Mouse (Mus musculus) liver, adult 2 months (tissue): ENCODE results near the gene Rtn4ip1. TPM values are rescaled to one million over a fixed set of nuclear protein-coding genes. Genes with fewer than 3 reads are reported as not detected.
A peak's percentile ranks its signal among the peaks of the same experiment; 100 is the strongest.
"Not testable (repeated sequence)": the region's sequence is repeated elsewhere in the genome, so short reads cannot be mapped to it uniquely, and the experiment has no call there.

Experiments used
- DNase-seq: peaks from one replicate; pipeline ENCODE4 v3.0.0-alpha.2; 2011; ENCODE audit warnings: low read depth, low spot score; ENCODE audit errors: extremely low read depth
- H3K27ac ChIP-seq: fragments of 200-500 bp; replicated peaks from 2 replicates; pipeline ENCODE4 v1.5.1; 2012; ENCODE audit warnings: low read depth, mild to moderate bottlenecking, control low read depth, inconsistent platforms, low read length; ENCODE audit not compliant: insufficient read depth
- H3K27me3 ChIP-seq: fragments of 200-500 bp; 2 replicates; pipeline ENCODE4 v1.6.1; 2012; ENCODE audit warnings: mild to moderate bottlenecking, moderate library complexity, low read length, inconsistent platforms; ENCODE audit not compliant: control insufficient read depth, insufficient read depth
- H3K36me3 ChIP-seq: fragments of 200-500 bp; 2 replicates; pipeline ENCODE4 v1.6.1; 2012; ENCODE audit warnings: low read length, inconsistent platforms; ENCODE audit not compliant: control insufficient read depth, insufficient read depth
- H3K4me1 ChIP-seq: fragments of 200-500 bp; 2 replicates; pipeline ENCODE4 v1.6.1; 2011; ENCODE audit warnings: low read length; ENCODE audit not compliant: control insufficient read depth, insufficient read depth
- H3K4me3 ChIP-seq: fragments of 200-500 bp; 2 replicates; pipeline ENCODE4 v1.5.1; 2011; ENCODE audit warnings: low read depth, mild to moderate bottlenecking, control low read depth, low read length, moderate library complexity; ENCODE audit not compliant: insufficient read depth
- H3K79me2 ChIP-seq: fragments of 200-500 bp; 2 replicates; pipeline ENCODE4 v1.6.1; 2012; ENCODE audit warnings: inconsistent platforms, mild to moderate bottlenecking, low read length, moderate library complexity; ENCODE audit not compliant: control insufficient read depth, insufficient read depth
- H3K9ac ChIP-seq: fragments of 200-500 bp; 2 replicates; pipeline ENCODE4 v1.6.1; 2012; ENCODE audit warnings: low read depth, mild to moderate bottlenecking, control low read depth, inconsistent platforms, low read length
- CTCF ChIP-seq: fragments of 200-500 bp; IDR thresholded peaks from 2 replicates; pipeline ENCODE4 v1.5.1; 2011; ENCODE audit warnings: low read depth, low read length, control low read depth
- POLR2A ChIP-seq: fragments of 200-500 bp; IDR thresholded peaks from 2 replicates; pipeline ENCODE4 v1.6.1; 2011; ENCODE audit warnings: low read length, control low read depth; ENCODE audit not compliant: insufficient read depth; ENCODE audit errors: extremely low read depth
- WGBS: fragments of 180-500 bp; shearing (Covaris S2); methylation state at CpG from one replicate; pipeline ENCODE4 v1.1.7; 2018; 5-methylcytosine and 5-hydroxymethylcytosine counted together
- polyA plus RNA-seq: library from polyadenylated mRNA; depleted of rRNA; stranded (reverse); fragments of >200 nt; gene quantifications from 2 replicates; pipeline ENCODE4 v1.2.3, GENCODE M21; 2012
- total RNA-seq: library from RNA; depleted of rRNA; stranded (reverse); fragments of >200 nt; gene quantifications from 2 replicates; pipeline ENCODE4 v1.2.3, GENCODE M21; 2014

Rtn4ip1 gene
- total and polyA plus RNA-seq, 2 experiments = 12.8 to 13.8 TPM

DNA sequence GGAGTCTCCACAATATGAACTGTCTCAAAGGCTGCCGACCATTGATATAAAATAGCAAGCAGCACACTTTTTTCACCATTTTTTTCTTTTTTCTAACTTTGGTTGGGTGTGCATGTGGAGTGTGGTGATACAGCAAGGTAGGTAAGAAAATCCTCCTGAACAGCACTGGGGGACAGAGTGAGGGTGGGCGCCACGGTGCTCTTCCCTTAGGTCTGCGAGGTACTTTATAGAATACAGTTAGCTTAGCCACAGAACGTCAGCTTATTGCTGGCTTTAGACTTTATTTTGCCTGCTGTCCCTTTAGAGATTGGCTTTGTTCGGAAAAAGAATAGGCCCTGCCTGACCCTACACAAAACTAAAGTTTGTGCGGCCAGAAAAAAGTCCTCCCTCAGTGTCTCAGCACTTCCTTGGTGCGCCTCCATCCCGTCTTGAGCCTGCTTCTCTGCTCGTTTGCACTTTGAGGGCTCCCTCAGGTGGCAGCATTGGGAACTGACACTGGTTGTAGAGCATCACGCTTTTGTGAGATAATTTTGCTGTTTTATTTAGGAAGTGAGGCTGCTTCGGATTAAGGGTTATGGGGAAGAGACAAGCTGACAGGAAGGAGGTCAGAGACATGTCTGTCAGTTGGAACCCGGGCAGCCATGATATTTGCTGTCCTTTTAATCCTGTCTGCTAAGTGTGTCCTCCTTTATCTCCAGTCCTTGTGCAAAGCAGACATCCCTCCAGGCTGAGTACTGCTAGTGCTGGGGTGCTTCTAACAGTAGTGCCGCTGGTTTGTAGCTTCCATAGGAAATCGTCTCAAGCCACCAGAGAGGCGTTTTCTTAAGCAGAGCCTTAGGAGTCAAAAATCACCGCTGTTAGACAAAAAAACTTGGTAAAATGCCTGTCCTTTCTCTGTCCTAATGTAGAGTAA, 17.3 kb downstream of the Rtn4ip1 start:
- Histone ChIP-seq H3K36me3 (peaks cover 10% of the 10 kb centered on the region), H3K27ac (no peak overlapping the region), H3K9ac (no peak overlapping the region), H3K4me1 (no peaks in the 10 kb centered on the region), H3K79me2 (no peaks in the 10 kb centered on the region), H3K4me3 (no peak overlapping the region), H3K27me3 (no peaks in the 10 kb centered on the region)
- DNase-seq = no peak
- WGBS = 54% methylated on average over 17 of the region's 17 CpGs
- peak; percentile 86 for TF ChIP-seq CTCF
- no peak for TF ChIP-seq POLR2A

DNA sequence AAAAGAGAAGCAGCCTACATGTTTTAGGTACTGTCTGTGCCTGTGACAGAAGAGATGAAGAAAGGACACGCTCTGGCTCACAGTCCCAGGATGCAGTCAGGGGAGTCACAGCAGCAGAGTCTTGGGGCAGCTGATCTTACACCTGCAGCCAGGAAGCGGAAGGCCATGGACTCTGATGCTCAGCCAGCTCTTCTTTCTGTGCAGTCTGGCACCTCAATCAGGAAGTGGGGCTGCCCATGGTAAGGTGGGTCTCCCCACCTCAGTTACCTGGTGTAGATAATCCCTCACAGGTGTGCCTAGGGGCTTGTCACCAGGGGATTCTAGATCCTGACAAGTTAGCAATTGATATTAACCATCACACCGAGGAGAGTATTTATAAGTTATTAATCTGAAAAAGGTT, 21.5 kb downstream of the Rtn4ip1 start:
- no peak for TF ChIP-seq POLR2A
- no peak for TF ChIP-seq CTCF
- Histone ChIP-seq H3K36me3 (peaks cover 8% of the 10 kb centered on the region), H3K27me3 (no peaks in the 10 kb centered on the region), H3K4me3 (no peak overlapping the region), H3K27ac (no peak overlapping the region), H3K79me2 (no peaks in the 10 kb centered on the region), H3K4me1 (no peaks in the 10 kb centered on the region; the same call in 1 of the 2 replicates), H3K9ac (no peak overlapping the region)
- DNase-seq = no peak
- 95% methylated on average over 3 of the region's 3 CpGs for WGBS

DNA sequence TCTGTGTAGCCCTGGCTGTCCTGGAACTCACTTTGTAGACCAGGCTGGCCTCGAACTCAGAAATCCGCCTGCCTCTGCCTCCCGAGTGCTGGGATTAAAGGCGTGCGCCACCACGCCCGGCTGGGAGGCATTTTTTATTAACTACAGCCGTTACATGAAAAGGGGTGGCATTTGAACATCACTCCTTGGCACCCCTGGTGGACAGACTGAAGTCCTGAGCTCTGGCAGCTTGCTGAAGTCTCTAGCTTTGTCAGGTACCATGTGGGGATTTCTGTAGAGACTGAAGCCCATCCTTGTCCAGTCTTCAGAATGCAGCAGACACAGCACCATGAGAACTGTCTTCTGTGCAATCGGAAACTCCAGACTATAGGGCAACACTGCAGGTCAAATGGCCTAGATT, 24.2 kb downstream of the Rtn4ip1 start:
- not testable (repeated sequence) for H3K36me3 ChIP-seq

DNA sequence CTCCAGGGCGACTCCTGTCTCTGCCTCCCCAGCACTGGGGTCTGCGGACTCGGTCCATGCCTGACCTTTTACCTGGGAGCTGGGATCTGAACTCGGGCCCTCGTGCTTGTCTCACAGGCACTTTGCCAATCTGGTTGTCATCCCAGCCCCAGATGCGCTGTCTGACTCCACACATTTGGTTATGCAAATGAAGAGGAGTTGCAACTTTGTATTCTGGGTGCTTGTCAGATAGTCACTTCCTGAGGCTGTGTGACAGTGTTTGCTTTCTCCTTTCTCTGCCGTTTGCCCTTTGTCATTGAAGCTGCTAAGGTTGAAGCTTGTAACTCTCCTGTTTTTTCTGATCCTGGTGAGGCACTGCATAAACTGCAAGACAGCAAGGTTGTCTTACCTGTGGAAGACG, 26.1 kb downstream of the Rtn4ip1 start:
- H3K9ac ChIP-seq = 0 out of 2 replicates have a peak overlapping the region, but pooled peaks have one; percentile 1
- H3K27me3 ChIP-seq = no peaks in the 10 kb centered on the region
- peaks cover 7% of the 10 kb centered on the region; the same call in 1 of the 2 replicates for H3K4me1 ChIP-seq
- peak overlapping the region; percentile 78 for H3K27ac ChIP-seq
- H3K4me3 ChIP-seq = no peak overlapping the region
- peak; percentile 81 for DNase-seq
- WGBS = 38% methylated on average over 8 of the region's 8 CpGs
- TF ChIP-seq POLR2A (no peak), CTCF (no peak)
- no peaks in the 10 kb centered on the region for H3K79me2 ChIP-seq
- peaks cover 1% of the 10 kb centered on the region for H3K36me3 ChIP-seq

More for the DNA sequence above, 24.2 kb downstream of the Rtn4ip1 start:
- H3K27me3 ChIP-seq, H3K9ac ChIP-seq, H3K4me3 ChIP-seq, H3K4me1 ChIP-seq, H3K79me2 ChIP-seq, DNase-seq, H3K27ac ChIP-seq: not testable (repeated sequence)
- 93% methylated on average over 9 of the region's 9 CpGs for WGBS

DNA sequence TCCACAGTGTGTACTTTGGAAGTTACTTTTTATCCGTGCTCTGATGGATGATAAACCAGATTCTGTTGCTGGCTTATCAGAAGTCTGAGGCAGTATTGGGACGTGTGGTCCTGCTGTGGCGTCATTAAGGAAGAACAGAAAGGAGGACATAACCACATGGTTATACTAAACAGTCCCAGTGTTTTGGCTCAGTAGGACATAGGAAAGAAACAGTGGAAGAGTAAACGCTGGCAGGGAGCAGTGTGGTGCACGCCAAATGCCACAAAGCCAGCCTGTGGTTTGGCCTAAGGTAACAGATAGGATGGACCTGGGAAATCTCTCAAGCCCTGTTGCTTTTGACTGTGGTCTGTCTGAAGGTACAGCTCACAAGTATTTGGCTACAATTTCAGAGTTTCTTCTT, 27.0 kb downstream of the Rtn4ip1 start:
- TF ChIP-seq POLR2A = no peak
- no peak for TF ChIP-seq CTCF
- Histone ChIP-seq H3K79me2 (no peaks in the 10 kb centered on the region), H3K36me3 (peaks cover 6% of the 10 kb centered on the region), H3K27ac (peak overlapping the region; percentile 78), H3K27me3 (no peaks in the 10 kb centered on the region), H3K4me1 (peaks cover 7% of the 10 kb centered on the region; the same call in 1 of the 2 replicates), H3K9ac (no peak overlapping the region; the same call in 1 of the 2 replicates), H3K4me3 (no peak overlapping the region)
- peak; percentile 86 for DNase-seq
- 28% methylated on average over 5 of the region's 5 CpGs for WGBS

DNA sequence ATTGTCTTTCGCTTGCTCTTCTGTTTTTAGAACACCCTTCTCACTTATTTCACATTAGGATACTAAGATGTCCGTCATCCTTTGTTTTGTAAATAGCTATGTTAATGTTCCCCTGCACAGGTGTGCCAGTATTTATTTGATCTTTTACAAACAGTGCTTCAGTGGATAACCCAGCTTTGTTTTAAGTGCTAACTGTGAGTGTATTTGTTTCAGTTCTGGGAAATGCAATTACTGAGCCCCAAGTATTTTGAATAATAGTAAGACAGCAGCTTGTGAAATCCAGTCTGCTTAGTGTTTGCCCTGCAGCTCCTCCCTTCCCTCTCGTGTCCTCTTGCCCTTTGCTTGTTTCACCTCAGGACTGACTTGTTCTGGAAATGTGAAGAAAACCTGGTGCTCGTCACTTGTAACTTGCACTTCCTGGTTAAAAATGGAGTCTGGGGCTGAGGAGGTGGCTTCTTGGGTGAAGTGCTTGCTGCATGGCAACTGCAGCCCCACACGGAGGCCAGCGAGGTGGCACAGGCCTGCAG, 37.6 kb downstream of the Rtn4ip1 start:
- peaks cover 11% of the 10 kb centered on the region for H3K36me3 ChIP-seq
- DNase-seq = no peak
- no peaks in the 10 kb centered on the region for H3K79me2 ChIP-seq
- H3K27me3 ChIP-seq = no peaks in the 10 kb centered on the region
- TF ChIP-seq CTCF = no peak
- TF ChIP-seq POLR2A = no peak
- H3K4me1 ChIP-seq = no peaks in the 10 kb centered on the region
- 88% methylated on average over 6 of the region's 6 CpGs for WGBS
- H3K9ac ChIP-seq = no peak overlapping the region
- H3K27ac ChIP-seq = no peak overlapping the region
- no peak overlapping the region for H3K4me3 ChIP-seq
